Mouse (Mus musculus) activated CD4-positive, CD25-positive, alpha-beta regulatory T cell, adult 4 months (primary cell): ENCODE results near the gene Psmc3ip. TPM values are rescaled to one million over a fixed set of nuclear protein-coding genes. Genes with fewer than 3 reads are reported as not detected.

Source experiments
- ATAC-seq: one replicate; pipeline ENCODE4 v1.8.0; 2017
- polyA plus RNA-seq, 2 experiments: library from polyadenylated mRNA; unstranded; fragments of 100-300 nt; shearing (Covaris generic); gene quantifications; one replicate each; pipeline ENCODE4 v1.2.1; 2017

The Psmc3ip gene
- polyA plus RNA-seq, 2 experiments from 2014 or later: 12.3 to 13.4 TPM

GRCm38 (mm10) chr11:101078121-101078520 is 17.1 kb downstream of the Psmc3ip start, which contains the start of gene Hsd17b1:
Hsd17b1 (plus strand) TSS chr11:101078411.
- ATAC-seq: no peak

- no peak for ATAC-seq
Measured at GRCm38 (mm10) chr11:101071810-101072428, 23.3 kb downstream of the Psmc3ip start.

- ATAC-seq: no peak
Measured at GRCm38 (mm10) chr11:101070987-101071386, 24.2 kb downstream of the Psmc3ip start.

- peak; percentile 36 for ATAC-seq
Measured at GRCm38 (mm10) chr11:101070189-101070527, 25.1 kb downstream of the Psmc3ip start.

GRCm38 (mm10) chr11:101069391-101070188 is 25.6 kb downstream of the Psmc3ip start, which contains the start of gene Naglu:
Naglu (plus strand) TSS chr11:101070012.
- peak; percentile 96 for ATAC-seq

- no peak for ATAC-seq
Measured at GRCm38 (mm10) chr11:101066549-101067412, 28.5 kb downstream of the Psmc3ip start.

- no peak for ATAC-seq
Measured at GRCm38 (mm10) chr11:101065002-101065401, 30.2 kb downstream of the Psmc3ip start.

GRCm38 (mm10) chr11:101064462-101064861 is 30.8 kb downstream of the Psmc3ip start:
- no peak for ATAC-seq

- ATAC-seq: peak; percentile 74
Measured at GRCm38 (mm10) chr11:101063676-101064327, 31.4 kb downstream of the Psmc3ip start.

- no peak for ATAC-seq
Measured at GRCm38 (mm10) chr11:101062971-101063675, 32.1 kb downstream of the Psmc3ip start.

- no peak for ATAC-seq
Measured at GRCm38 (mm10) chr11:101062165-101062884, 32.9 kb downstream of the Psmc3ip start.

- no peak for ATAC-seq
Measured at GRCm38 (mm10) chr11:101061049-101061448, 34.2 kb downstream of the Psmc3ip start.

GRCm38 (mm10) chr11:101060126-101060525 is 35.1 kb downstream of the Psmc3ip start:
- no peak for ATAC-seq

GRCm38 (mm10) chr11:101059473-101059872 is 35.8 kb downstream of the Psmc3ip start:
- no peak for ATAC-seq

GRCm38 (mm10) chr11:101058726-101059125 is 36.5 kb downstream of the Psmc3ip start:
- ATAC-seq: no peak

GRCm38 (mm10) chr11:101057860-101058259 is 37.4 kb downstream of the Psmc3ip start:
- ATAC-seq: peak; percentile 76

GRCm38 (mm10) chr11:101056885-101057284 is 38.4 kb downstream of the Psmc3ip start:
- ATAC-seq: no peak

GRCm38 (mm10) chr11:101055418-101055817 is 39.8 kb downstream of the Psmc3ip start:
- ATAC-seq: no peak

GRCm38 (mm10) chr11:101053974-101054373 is 41.3 kb downstream of the Psmc3ip start:
- ATAC-seq: no peak

GRCm38 (mm10) chr11:101052751-101053473 is 42.3 kb downstream of the Psmc3ip start:
- no peak for ATAC-seq
